Mouse (Mus musculus): ENCODE data around the gene Gnrhr. TPM values are rescaled to one million over a fixed set of nuclear protein-coding genes. Genes with fewer than 3 reads are reported as not detected.

Gnrhr gene
- not detected in 2 replicates for polyA plus RNA-seq (2015; fragmentation: Nextera tagmentation; extraction: Ambion mirVana)

DNA sequence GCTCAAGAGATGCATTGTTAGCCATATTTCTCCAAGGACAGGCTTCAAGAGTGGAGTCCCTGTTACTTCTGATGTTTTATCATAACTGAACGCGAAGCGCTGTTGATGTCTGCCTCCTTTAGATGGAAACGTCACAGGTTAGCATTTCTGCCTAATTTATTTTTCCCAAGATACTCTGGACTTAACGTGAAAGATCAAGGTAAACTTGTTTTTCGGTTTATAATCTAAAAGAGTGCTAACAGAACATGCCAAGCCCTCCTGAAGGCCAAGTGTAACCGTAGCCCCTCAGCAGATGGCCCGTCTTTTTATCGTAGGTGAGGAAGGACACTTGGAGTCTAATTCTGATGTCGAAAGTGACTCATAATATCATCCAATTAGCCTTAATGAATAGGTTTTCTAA is at the start of gene Gnrhr:
Gene Gnrhr, minus strand, starts transcription at position 101 of the 400 bp plus-strand sequence.
- no peak within 1 kb of the TSS for H3K27ac ChIP-seq (ENCODE audit: low read length)
- no peaks in the 10 kb centered on the region for H3K9me3 ChIP-seq (replicated peaks; ENCODE audit: control insufficient read depth, low read length)
- no peak within 1 kb of the TSS for H3K4me3 ChIP-seq (ENCODE audit: low read length)
- H3K27me3 ChIP-seq (ENCODE audit: control insufficient read depth, insufficient read depth, low read length) = no peaks in the 10 kb centered on the region
- no peak for ATAC-seq (replicated peaks; ENCODE audit: extremely low read depth, insufficient read depth, low FRiP score)
- no peaks in the 10 kb centered on the region for H3K4me1 ChIP-seq (ENCODE audit: control insufficient read depth, insufficient read depth, low read length)
- no peak within 1 kb of the TSS for H3K9ac ChIP-seq (ENCODE audit: low read length)
- no peaks in the 10 kb centered on the region for H3K36me3 ChIP-seq (ENCODE audit: control insufficient read depth, insufficient read depth)
- WGBS = 80% methylated on average over 10 of the region's 10 CpGs
- no peak within 1 kb of the TSS for H3K4me2 ChIP-seq (ENCODE audit: low read depth, low read length)

DNA sequence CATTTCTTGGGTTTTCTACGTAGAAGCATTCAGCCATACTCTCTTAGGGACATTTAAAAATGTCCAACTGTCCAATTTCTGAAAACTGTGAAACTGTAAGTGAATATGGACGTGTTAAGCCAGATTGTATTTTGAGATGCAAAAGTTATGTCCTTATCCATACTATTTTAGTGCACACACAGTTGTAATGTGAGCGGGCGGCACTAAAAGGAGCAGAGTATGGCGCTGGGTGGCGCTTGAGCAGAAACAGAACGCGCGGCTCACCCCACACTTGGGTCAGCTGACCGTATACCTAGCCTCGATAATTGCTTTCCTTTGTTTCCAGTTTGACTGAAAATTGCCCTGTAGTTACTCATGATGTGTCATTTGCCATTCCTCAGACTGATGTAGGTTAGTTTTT is 48.9 kb upstream of the Gnrhr start:
- ATAC-seq (replicated peaks; ENCODE audit: extremely low read depth, insufficient read depth, low FRiP score) = no peak

DNA sequence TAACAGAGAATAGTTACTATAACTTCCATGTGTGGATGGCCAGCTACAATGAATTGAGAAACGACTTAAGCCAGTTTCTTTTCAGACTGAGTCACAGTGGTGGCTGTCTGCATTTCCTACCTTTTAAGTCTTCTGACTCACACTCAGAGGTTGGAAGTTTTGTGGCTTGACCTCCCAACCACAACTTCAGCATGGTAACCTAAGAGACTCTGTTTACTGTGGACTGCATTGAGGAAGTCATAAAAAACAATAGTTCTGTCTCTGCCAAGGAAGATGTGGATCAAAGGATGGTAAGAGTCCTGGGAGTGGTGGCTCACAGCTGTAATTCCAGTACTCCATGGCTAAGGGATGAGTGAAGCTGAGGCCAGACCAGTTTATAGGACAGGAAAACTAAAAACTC is 47.2 kb upstream of the Gnrhr start:
- Histone ChIP-seq H3K4me3 (ENCODE audit: low read length) (no peak overlapping the region), H3K27me3 (ENCODE audit: control insufficient read depth, insufficient read depth, low read length) (no peaks in the 10 kb centered on the region), H3K9ac (ENCODE audit: low read length) (no peak overlapping the region), H3K4me1 (ENCODE audit: control insufficient read depth, insufficient read depth, low read length) (no peaks in the 10 kb centered on the region), H3K9me3 (replicated peaks; ENCODE audit: control insufficient read depth, low read length) (no peaks in the 10 kb centered on the region), H3K4me2 (ENCODE audit: low read depth, low read length) (no peak overlapping the region), H3K27ac (ENCODE audit: low read length) (no peak overlapping the region), H3K36me3 (ENCODE audit: control insufficient read depth, insufficient read depth) (no peaks in the 10 kb centered on the region)
- WGBS = 52% methylated on average over 1 of the region's 1 CpGs
- no peak for ATAC-seq (replicated peaks; ENCODE audit: extremely low read depth, insufficient read depth, low FRiP score)

More for the DNA sequence above, 48.9 kb upstream of the Gnrhr start:
- H3K9me3 ChIP-seq (replicated peaks; ENCODE audit: control insufficient read depth, low read length) = no peaks in the 10 kb centered on the region
- no peak overlapping the region for H3K4me3 ChIP-seq (ENCODE audit: low read length)
- H3K4me1 ChIP-seq (ENCODE audit: control insufficient read depth, insufficient read depth, low read length) = no peaks in the 10 kb centered on the region
- no peak overlapping the region for H3K9ac ChIP-seq (ENCODE audit: low read length)
- no peak overlapping the region for H3K4me2 ChIP-seq (ENCODE audit: low read depth, low read length)
- no peaks in the 10 kb centered on the region for H3K36me3 ChIP-seq (ENCODE audit: control insufficient read depth, insufficient read depth)
- 83% methylated on average over 11 of the region's 11 CpGs for WGBS
- no peak overlapping the region for H3K27ac ChIP-seq (ENCODE audit: low read length)
- no peaks in the 10 kb centered on the region for H3K27me3 ChIP-seq (ENCODE audit: control insufficient read depth, insufficient read depth, low read length)

DNA sequence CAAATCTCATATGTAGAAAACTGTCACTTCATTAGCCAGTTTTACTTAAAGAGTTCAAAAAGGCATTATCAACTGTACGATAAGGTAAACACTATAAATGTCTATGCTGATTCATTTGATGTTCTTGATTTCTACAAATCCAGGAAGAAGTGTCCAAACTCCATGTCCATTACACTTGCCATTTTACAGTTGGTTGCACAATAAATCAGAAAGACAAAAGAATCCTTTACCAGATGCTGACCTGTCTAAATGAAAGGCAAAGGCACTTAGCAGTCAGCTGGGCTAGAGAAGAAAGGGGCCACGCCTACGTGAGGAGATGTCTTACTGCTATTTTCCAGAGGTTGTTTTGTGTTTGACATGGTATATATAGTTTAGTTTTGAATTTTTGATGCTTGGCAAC is 46.6 kb upstream of the Gnrhr start:
- Histone ChIP-seq H3K27ac (ENCODE audit: low read length) (no peak overlapping the region), H3K4me3 (ENCODE audit: low read length) (no peak overlapping the region), H3K4me2 (ENCODE audit: low read depth, low read length) (no peak overlapping the region), H3K27me3 (ENCODE audit: control insufficient read depth, insufficient read depth, low read length) (no peaks in the 10 kb centered on the region), H3K4me1 (ENCODE audit: control insufficient read depth, insufficient read depth, low read length) (no peaks in the 10 kb centered on the region), H3K9ac (ENCODE audit: low read length) (no peak overlapping the region), H3K9me3 (replicated peaks; ENCODE audit: control insufficient read depth, low read length) (no peaks in the 10 kb centered on the region), H3K36me3 (ENCODE audit: control insufficient read depth, insufficient read depth) (no peaks in the 10 kb centered on the region)
- WGBS = 80% methylated on average over 3 of the region's 3 CpGs
- no peak for ATAC-seq (replicated peaks; ENCODE audit: extremely low read depth, insufficient read depth, low FRiP score)

DNA sequence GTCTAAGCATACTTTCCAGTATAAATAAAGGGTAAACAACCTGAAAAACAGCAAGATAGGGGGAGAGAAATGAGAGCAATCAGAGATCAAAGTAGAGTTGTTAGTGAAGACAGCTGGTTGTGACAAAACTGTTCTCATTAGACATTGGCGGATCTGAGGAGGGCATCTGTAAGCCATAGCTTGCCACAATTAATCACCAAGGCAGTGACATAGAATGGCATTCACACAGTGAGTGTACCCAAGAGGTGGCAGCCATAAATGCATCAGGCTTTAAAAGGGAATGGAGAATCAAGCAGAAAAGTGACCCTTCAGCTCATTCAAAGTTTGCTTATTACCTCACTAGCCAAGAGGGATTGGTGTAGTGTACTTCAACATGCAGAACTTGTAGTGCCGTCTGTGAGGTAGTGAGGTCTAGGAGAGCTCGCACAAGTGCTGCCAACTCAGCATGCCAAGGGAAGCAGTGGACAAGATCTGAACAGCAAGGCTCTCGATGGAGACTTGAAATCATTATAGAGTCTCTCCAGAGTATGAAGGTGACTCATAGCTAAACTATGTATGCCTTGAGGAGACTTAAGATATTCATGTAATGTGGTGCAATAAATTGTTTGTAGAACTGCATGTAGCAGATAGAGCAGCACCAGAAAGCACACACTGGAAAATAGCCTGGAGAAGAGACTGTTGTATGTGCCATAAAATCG is 29.6 kb upstream of the Gnrhr start:
- Histone ChIP-seq H3K27ac (ENCODE audit: low read length) (no peak overlapping the region), H3K4me2 (ENCODE audit: low read depth, low read length) (no peak overlapping the region), H3K4me1 (ENCODE audit: control insufficient read depth, insufficient read depth, low read length) (no peaks in the 10 kb centered on the region), H3K9me3 (replicated peaks; ENCODE audit: control insufficient read depth, low read length) (no peaks in the 10 kb centered on the region), H3K9ac (ENCODE audit: low read length) (no peak overlapping the region), H3K4me3 (ENCODE audit: low read length) (no peak overlapping the region), H3K27me3 (ENCODE audit: control insufficient read depth, insufficient read depth, low read length) (no peaks in the 10 kb centered on the region), H3K36me3 (ENCODE audit: control insufficient read depth, insufficient read depth) (no peaks in the 10 kb centered on the region)
- ATAC-seq (replicated peaks; ENCODE audit: extremely low read depth, insufficient read depth, low FRiP score) = no peak
- 67% methylated on average over 5 of the region's 5 CpGs for WGBS

DNA sequence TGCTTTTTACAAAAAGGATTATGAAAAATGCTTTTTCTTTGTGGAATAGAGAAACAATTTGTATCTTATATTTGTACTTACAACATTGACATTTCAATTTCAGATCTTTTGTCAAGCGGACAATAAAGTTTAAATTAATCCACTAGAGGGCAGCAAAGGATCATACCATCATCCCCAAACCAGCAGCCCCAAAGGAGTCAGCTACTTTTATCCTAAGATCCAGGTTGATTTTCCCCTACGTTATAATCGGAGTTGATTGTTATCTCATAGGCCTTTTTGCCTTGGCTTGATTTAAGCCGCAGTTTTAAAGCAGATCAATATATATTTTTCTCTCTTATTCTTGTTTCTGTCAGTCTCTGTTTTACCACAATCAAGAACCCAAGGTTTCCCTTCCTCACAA is 6.3 kb downstream of the Gnrhr start:
- ATAC-seq (replicated peaks; ENCODE audit: extremely low read depth, insufficient read depth, low FRiP score) = no peak; the same call in 1 of the 2 replicates
- no peak overlapping the region for H3K27ac ChIP-seq (ENCODE audit: low read length)
- H3K4me2 ChIP-seq (ENCODE audit: low read depth, low read length) = no peak overlapping the region
- no peaks in the 10 kb centered on the region for H3K36me3 ChIP-seq (ENCODE audit: control insufficient read depth, insufficient read depth)
- H3K4me1 ChIP-seq (ENCODE audit: control insufficient read depth, insufficient read depth, low read length) = no peaks in the 10 kb centered on the region
- no peak overlapping the region for H3K4me3 ChIP-seq (ENCODE audit: low read length)
- no peaks in the 10 kb centered on the region for H3K27me3 ChIP-seq (ENCODE audit: control insufficient read depth, insufficient read depth, low read length)
- WGBS = 13% methylated on average over 4 of the region's 4 CpGs
- no peaks in the 10 kb centered on the region for H3K9me3 ChIP-seq (replicated peaks; ENCODE audit: control insufficient read depth, low read length)
- no peak overlapping the region for H3K9ac ChIP-seq (ENCODE audit: low read length)

DNA sequence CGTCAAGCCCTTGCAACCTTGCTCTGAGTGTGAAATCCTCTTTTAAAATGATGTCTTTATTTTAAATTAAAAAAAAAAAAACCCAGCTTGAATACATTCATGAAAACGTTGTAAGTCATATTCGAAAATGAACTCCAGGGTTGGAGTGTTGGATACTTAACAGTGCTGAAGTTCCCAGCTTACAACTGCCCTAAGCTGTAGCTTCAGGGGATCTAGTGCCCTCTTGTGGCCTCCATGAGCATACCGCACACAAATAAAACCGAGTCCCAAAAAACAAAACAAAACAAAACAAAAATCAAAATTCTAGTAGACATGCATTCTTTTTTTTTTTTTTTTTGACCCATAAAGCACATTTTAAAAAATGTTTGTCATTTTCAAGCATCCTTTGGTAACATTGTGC is 6.9 kb downstream of the Gnrhr start:
- no peak overlapping the region for H3K4me2 ChIP-seq (ENCODE audit: low read depth, low read length)
- H3K27ac ChIP-seq (ENCODE audit: low read length) = no peak overlapping the region
- 25% methylated on average over 5 of the region's 5 CpGs for WGBS
- H3K4me1 ChIP-seq (ENCODE audit: control insufficient read depth, insufficient read depth, low read length) = no peaks in the 10 kb centered on the region
- H3K9me3 ChIP-seq (replicated peaks; ENCODE audit: control insufficient read depth, low read length) = no peaks in the 10 kb centered on the region
- H3K27me3 ChIP-seq (ENCODE audit: control insufficient read depth, insufficient read depth, low read length) = no peaks in the 10 kb centered on the region
- H3K9ac ChIP-seq (ENCODE audit: low read length) = no peak overlapping the region
- no peak overlapping the region for H3K4me3 ChIP-seq (ENCODE audit: low read length)
- ATAC-seq (replicated peaks; ENCODE audit: extremely low read depth, insufficient read depth, low FRiP score) = no peak; the same call in 1 of the 2 replicates
- no peaks in the 10 kb centered on the region for H3K36me3 ChIP-seq (ENCODE audit: control insufficient read depth, insufficient read depth)

DNA sequence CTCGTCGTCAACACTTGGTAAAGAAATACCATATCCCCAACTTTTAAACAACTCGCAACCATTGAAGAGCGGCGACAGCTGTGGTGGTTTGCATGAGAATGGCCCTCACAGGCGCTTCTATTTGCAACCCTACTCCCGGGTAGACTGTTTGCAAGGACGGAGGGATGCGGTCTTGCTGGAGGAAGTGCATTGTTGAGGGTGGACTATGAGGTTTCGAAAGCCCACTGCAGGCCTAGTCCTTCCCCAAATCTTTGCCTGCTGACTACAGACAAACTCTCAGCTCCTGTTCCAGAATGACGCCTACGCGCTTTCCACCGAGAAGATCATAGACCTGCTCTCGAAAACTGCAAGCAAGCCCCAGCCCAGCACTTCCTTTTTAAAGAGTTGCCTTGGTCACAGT is 7.4 kb downstream of the Gnrhr start:
- H3K9ac ChIP-seq (ENCODE audit: low read length) = no peak overlapping the region
- H3K4me3 ChIP-seq (ENCODE audit: low read length) = no peak overlapping the region
- ATAC-seq (replicated peaks; ENCODE audit: extremely low read depth, insufficient read depth, low FRiP score) = no peak
- WGBS = 49% methylated on average over 15 of the region's 15 CpGs
- H3K9me3 ChIP-seq (replicated peaks; ENCODE audit: control insufficient read depth, low read length) = no peaks in the 10 kb centered on the region
- no peak overlapping the region for H3K4me2 ChIP-seq (ENCODE audit: low read depth, low read length)
- no peaks in the 10 kb centered on the region for H3K36me3 ChIP-seq (ENCODE audit: control insufficient read depth, insufficient read depth)
- no peaks in the 10 kb centered on the region for H3K27me3 ChIP-seq (ENCODE audit: control insufficient read depth, insufficient read depth, low read length)
- H3K4me1 ChIP-seq (ENCODE audit: control insufficient read depth, insufficient read depth, low read length) = no peaks in the 10 kb centered on the region
- no peak overlapping the region for H3K27ac ChIP-seq (ENCODE audit: low read length)

DNA sequence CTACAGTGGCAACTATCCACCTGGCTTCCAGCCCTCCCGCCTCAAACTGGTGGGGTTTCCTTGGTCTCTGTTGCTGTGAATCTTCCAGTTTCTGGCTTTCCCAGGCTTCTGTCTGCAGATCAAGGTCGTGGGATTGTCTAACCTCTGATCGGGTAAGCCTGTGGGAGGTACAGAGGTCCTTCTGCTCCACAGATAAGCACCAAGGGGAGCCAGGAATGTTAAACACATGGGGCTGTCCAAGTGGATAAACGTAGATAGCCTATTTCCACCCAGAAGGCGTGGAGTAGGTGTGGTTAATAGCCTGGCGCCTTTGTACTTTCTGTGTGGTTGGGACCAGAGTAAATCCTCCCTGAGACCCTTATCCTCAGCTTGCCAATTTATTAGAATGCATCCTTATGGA is 10.3 kb downstream of the Gnrhr start:
- H3K36me3 ChIP-seq (ENCODE audit: control insufficient read depth, insufficient read depth) = no peaks in the 10 kb centered on the region
- H3K27ac ChIP-seq (ENCODE audit: low read length) = no peak overlapping the region
- no peaks in the 10 kb centered on the region for H3K9me3 ChIP-seq (replicated peaks; ENCODE audit: control insufficient read depth, low read length)
- H3K4me1 ChIP-seq (ENCODE audit: control insufficient read depth, insufficient read depth, low read length) = no peaks in the 10 kb centered on the region
- no peak overlapping the region for H3K9ac ChIP-seq (ENCODE audit: low read length)
- H3K27me3 ChIP-seq (ENCODE audit: control insufficient read depth, insufficient read depth, low read length) = no peaks in the 10 kb centered on the region
- ATAC-seq (replicated peaks; ENCODE audit: extremely low read depth, insufficient read depth, low FRiP score) = no peak
- no peak overlapping the region for H3K4me2 ChIP-seq (ENCODE audit: low read depth, low read length)
- no peak overlapping the region for H3K4me3 ChIP-seq (ENCODE audit: low read length)
- WGBS = 54% methylated on average over 6 of the region's 6 CpGs

Measured in heart, embryonic 16.5 days (tissue).